Mouse (Mus musculus): ENCODE data around the gene Zfp324.
A peak's percentile ranks its signal among the peaks of the same experiment; 100 is the strongest.

Gene Zfp324

GRCm38 (mm10) chr7:12966104-12966845, 637 bp downstream of the Zfp324 start:
- DNase-seq (ENCODE audit: low spot score), result peak; percentile 53

GRCm38 (mm10) chr7:12970906-12971305, 5.3 kb downstream of the Zfp324 start:
- DNase-seq (ENCODE audit: low spot score), result no peak

GRCm38 (mm10) chr7:12977682-12978389, 12.2 kb downstream of the Zfp324 start, which contains the start of gene Zfp446:
Zfp446 (plus strand) TSS chr7:12977848.
- peak; percentile 99 for DNase-seq (ENCODE audit: low spot score)

- no peak for DNase-seq (ENCODE audit: low spot score)
Measured at GRCm38 (mm10) chr7:12978931-12979722, 13.5 kb downstream of the Zfp324 start.

GRCm38 (mm10) chr7:12979776-12980175, 14.1 kb downstream of the Zfp324 start:
- no peak for DNase-seq (ENCODE audit: low spot score)

GRCm38 (mm10) chr7:12980291-12980690, 14.7 kb downstream of the Zfp324 start:
- no peak for DNase-seq (ENCODE audit: low spot score)

- DNase-seq (ENCODE audit: low spot score), result no peak
Measured at GRCm38 (mm10) chr7:12985724-12986123, 20.1 kb downstream of the Zfp324 start.

- DNase-seq (ENCODE audit: low spot score), result no peak
Measured at GRCm38 (mm10) chr7:12986906-12987305, 21.3 kb downstream of the Zfp324 start.

- DNase-seq (ENCODE audit: low spot score), result no peak
Measured at GRCm38 (mm10) chr7:12987409-12988189, 22.0 kb downstream of the Zfp324 start.

- DNase-seq (ENCODE audit: low spot score), result no peak
Measured at GRCm38 (mm10) chr7:12992222-12992621, 26.6 kb downstream of the Zfp324 start.

- no peak for DNase-seq (ENCODE audit: low spot score)
Measured at GRCm38 (mm10) chr7:12993148-12993547, 27.5 kb downstream of the Zfp324 start.

GRCm38 (mm10) chr7:12995862-12996261, 30.2 kb downstream of the Zfp324 start:
- DNase-seq (ENCODE audit: low spot score), result no peak

- no peak for DNase-seq (ENCODE audit: low spot score)
Measured at GRCm38 (mm10) chr7:12997230-12997629, 31.6 kb downstream of the Zfp324 start.

GRCm38 (mm10) chr7:12998053-12998452, 32.4 kb downstream of the Zfp324 start, which contains the start of gene Slc27a5:
Slc27a5 (minus strand) TSS chr7:12998192.
- no peak for DNase-seq (ENCODE audit: low spot score)

GRCm38 (mm10) chr7:12998851-12999250, 33.2 kb downstream of the Zfp324 start, which contains the start of gene Trim28:
Trim28 (plus strand) TSS chr7:12999114.
- DNase-seq (ENCODE audit: low spot score), result no peak

- DNase-seq (ENCODE audit: low spot score), result no peak
Measured at GRCm38 (mm10) chr7:13001584-13001983, 35.9 kb downstream of the Zfp324 start.

GRCm38 (mm10) chr7:13003380-13003779, 37.7 kb downstream of the Zfp324 start:
- DNase-seq (ENCODE audit: low spot score), result no peak

GRCm38 (mm10) chr7:13006011-13006410, 40.4 kb downstream of the Zfp324 start:
- DNase-seq (ENCODE audit: low spot score), result no peak

- no peak for DNase-seq (ENCODE audit: low spot score)
Measured at GRCm38 (mm10) chr7:13006531-13006930, 40.9 kb downstream of the Zfp324 start.

GRCm38 (mm10) chr7:13007341-13008092, 41.9 kb downstream of the Zfp324 start:
- peak; percentile 12 for DNase-seq (ENCODE audit: low spot score)

All from layer of hippocampus, adult 11-12 months (tissue).